Mouse (Mus musculus): ENCODE data around the gene Padi6.

- TF ChIP-seq CTCF (IDR thresholded peaks at IDR 0.05; ENCODE audit: borderline replicate concordance, extremely low read depth, insufficient read depth, insufficient read length) (no peak), POLR2A (IDR thresholded peaks at IDR 0.05; ENCODE audit: borderline replicate concordance, extremely low read depth, insufficient read depth, insufficient read length, poor library complexity, severe bottlenecking) (no peak)
Measured at GRCm38 (mm10) chr4:140776623-140777022, 34.2 kb upstream of the Padi6 start.
